In the genomic region with DNA sequence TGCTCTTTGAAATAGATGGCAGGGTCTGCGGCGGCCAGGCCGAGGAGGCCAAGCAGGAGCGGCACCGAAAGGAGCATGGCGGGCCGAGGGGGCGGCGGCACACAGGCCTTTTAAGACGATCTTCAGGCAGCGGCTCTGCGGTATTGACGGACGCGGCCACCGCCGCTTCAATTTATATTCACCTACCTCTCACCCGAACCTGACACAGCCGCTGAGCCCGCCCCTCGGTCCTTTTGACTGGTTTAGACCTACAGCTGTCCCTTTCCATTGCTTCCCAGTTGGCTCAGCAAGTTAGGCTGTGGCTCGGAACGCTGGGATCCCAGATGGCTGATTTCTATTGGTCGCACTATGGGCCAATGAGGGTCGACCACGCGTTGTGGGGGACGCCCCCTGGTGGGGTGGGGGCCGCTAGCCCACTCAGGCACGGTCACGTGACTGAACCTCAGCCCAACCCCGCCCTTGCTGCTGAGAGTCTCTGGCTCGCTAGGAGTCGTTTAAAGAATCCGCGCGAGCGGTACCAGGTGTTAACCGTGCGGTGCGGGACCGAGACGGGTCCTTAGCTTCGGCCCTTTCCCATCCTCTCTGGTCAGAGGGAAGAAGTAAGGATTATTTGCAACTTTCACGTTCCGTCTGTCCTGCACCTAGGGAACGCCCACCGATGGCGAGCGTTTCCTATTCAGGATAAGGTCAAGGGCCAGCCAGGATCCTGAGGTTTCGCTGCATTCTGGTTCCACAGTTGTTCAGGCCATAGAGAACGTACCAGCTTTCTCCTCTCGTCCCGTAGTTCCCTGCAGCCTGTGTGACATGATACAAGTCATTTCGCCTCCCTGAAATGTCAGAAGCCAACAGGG, we compare ENCODE assay signal across 8 mouse cellular contexts. TPM values are rescaled to one million over a fixed set of nuclear protein-coding genes. Genes with fewer than 3 reads are reported as not detected.
A peak's percentile ranks its signal among the peaks of the same experiment; 100 is the strongest.
DNase-seq lines count a peak whose midpoint lies in the region; ATAC-seq and TF ChIP-seq lines count a peak whose summit lies in the region.

Gene Calr (minus strand): TSS at position 213 of the 851 bp plus-strand sequence.

- no peaks in the 10 kb centered on the region for H3K9me3 ChIP-seq in hindbrain, postnatal 0 days (ENCODE audit: low read length)

- peaks cover 31% of the 10 kb centered on the region for H3K36me3 ChIP-seq in hindbrain, postnatal 0 days (ENCODE audit: insufficient read depth, low read length)

- peak within 1 kb of the TSS; percentile 92 for H3K9ac ChIP-seq in hindbrain, postnatal 0 days (replicated peaks; ENCODE audit: low read length)

- H3K27me3 ChIP-seq in hindbrain, postnatal 0 days (ENCODE audit: insufficient read depth, low read length): no peaks in the 10 kb centered on the region

- intact Hi-C loops in gastrocnemius, adult 2 months (cut with DNase I): loop anchor here (5.0 kb wide), 2 partner anchors 55 to 130 kb away; partner anchors contain the start of genes Junb and Klf1
- intact Hi-C loops in left cerebral cortex, adult 2 months (cut with DNase I): no loop called here

- peak; percentile 87 for ATAC-seq in common myeloid progenitor, adult 5-6 weeks (replicated peaks; ENCODE audit: low read depth, poor library complexity, severe bottlenecking)
- peak; percentile 99 for ATAC-seq in hindbrain, postnatal 0 days
- ATAC-seq in megakaryocyte, adult 5-6 weeks (ENCODE audit: poor library complexity, severe bottlenecking): peak; percentile 92

- H3K4me3 ChIP-seq in gastrocnemius, adult 2 months: peak within 1 kb of the TSS; percentile 80
- H3K4me3 ChIP-seq in hindbrain, postnatal 0 days (ENCODE audit: low read length): peak within 1 kb of the TSS; percentile 94
- peak within 1 kb of the TSS; percentile 100 for H3K4me3 ChIP-seq in left cerebral cortex, adult 2 months

- TF ChIP-seq CTCF in gastrocnemius, adult 2 months (IDR thresholded peaks at IDR 0.05): peak; percentile 14; the same call in 1 of the 2 replicates
- TF ChIP-seq CTCF in hindbrain, postnatal 0 days (IDR thresholded peaks at IDR 0.05; ENCODE audit: low read depth): peak; percentile 44
- TF ChIP-seq CTCF in left cerebral cortex, adult 2 months (IDR thresholded peaks at IDR 0.05): peak; percentile 18

- DNase-seq in ZHBTc4 (ENCODE audit: low read depth, low spot score): peak; percentile 100
- DNase-seq in gastrocnemius, adult 2 months: peak; percentile 100
- DNase-seq in hindbrain, postnatal 0 days (ENCODE audit: low spot score): peak; percentile 100
- DNase-seq in left cerebral cortex, adult 2 months (ENCODE audit: extremely low spot score in 1 of 2, low spot score in 2 of 2): peak; percentile 99
- peak; percentile 99 to 100 for DNase-seq in right cerebral cortex, adult 2 months (ENCODE audit: low spot score in 2 of 2)
- peak; percentile 99 for DNase-seq in urinary bladder, postnatal 14 days (ENCODE audit: low spot score)

- peaks cover 9% of the 10 kb centered on the region for H3K4me1 ChIP-seq in hindbrain, postnatal 0 days (ENCODE audit: insufficient read depth, low read length)

- whole genome bisulfite sequencing in hindbrain, postnatal 0 days: under 1% methylated on average over 55 of the region's 55 CpGs

- H3K27ac ChIP-seq in gastrocnemius, adult 2 months: peak within 1 kb of the TSS; percentile 94
- H3K27ac ChIP-seq in hindbrain, postnatal 0 days: peak within 1 kb of the TSS; percentile 89
- peak within 1 kb of the TSS; percentile 99 for H3K27ac ChIP-seq in left cerebral cortex, adult 2 months

- H3K4me2 ChIP-seq in hindbrain, postnatal 0 days (ENCODE audit: low read depth, low read length): peak within 1 kb of the TSS; percentile 89

RNA-seq across cellular contexts. Expression of gene Calr, which starts in this region (rescaled TPM):
- total RNA-seq in common myeloid progenitor, adult 5-6 weeks (2017): 1,972 and 2,060 TPM in 2 replicates
- total RNA-seq in gastrocnemius, adult 2 months (2021): 100 to 1,000 TPM; 149 to 205 TPM
- total RNA-seq in hindbrain, postnatal 0 days (2014; rRNA removed): 350 and 359 TPM in 2 replicates
- 418 and 457 TPM in 2 replicates for polyA plus RNA-seq in hindbrain, postnatal 0 days (2015; fragmentation: Nextera tagmentation; extraction: Ambion mirVana)
- 100 to 1,000 TPM; 459 to 496 TPM for total RNA-seq in left cerebral cortex, adult 2 months (2021)
- total RNA-seq in megakaryocyte, adult 5-6 weeks (2015): 163 and 187 TPM in 2 replicates
- total RNA-seq in megakaryocyte, adult 5-6 weeks (2017): 821 and 830 TPM in 2 replicates

Comparison
In these comparisons a context has a peak if more than half of its experiments do, and no peak if none do; other contexts are left out.
1. Peak in every context shown above with its lines: DNase-seq, ATAC-seq, H3K4me3 ChIP-seq and H3K27ac ChIP-seq.